In genomic region chr8:72590198-72590597, GRCm38 (mm10) we compare ENCODE assay signal across 8 mouse cellular contexts. TPM values are rescaled to one million over a fixed set of nuclear protein-coding genes. Genes with fewer than 3 reads are reported as not detected.
DNase-seq lines count a peak whose midpoint lies in the region; ATAC-seq and TF ChIP-seq lines count a peak whose summit lies in the region.

No protein-coding gene starts in this region.

- WGBS in liver, adult 2 months, result 59% methylated on average over 2 of the region's 2 CpGs
- WGBS in liver, embryonic 11.5 days, result 47% methylated on average over 2 of the region's 2 CpGs

- no peaks in the 10 kb centered on the region for H3K27me3 ChIP-seq in liver, adult 2 months (ENCODE audit: control insufficient read depth, insufficient read depth, low read length)
- no peaks in the 10 kb centered on the region for H3K27me3 ChIP-seq in liver, embryonic 11.5 days (replicated peaks; ENCODE audit: control insufficient read depth, insufficient read depth, low read length)

- H3K9me3 ChIP-seq in liver, embryonic 11.5 days (ENCODE audit: control insufficient read depth, low read length), result no peaks in the 10 kb centered on the region

- no peak for TF ChIP-seq POLR2A in liver, adult 2 months (IDR thresholded peaks at IDR 0.05; ENCODE audit: extremely low read depth, insufficient read depth, low read length)

- peak; percentile 19 for DNase-seq in embryo, embryonic 11 days
- DNase-seq in embryo, embryonic 9.5 days (ENCODE audit: extremely low spot score), result no peak
- peak; percentile 23 for DNase-seq in liver, adult 2 months (ENCODE audit: extremely low read depth, low read depth, low spot score)
- DNase-seq in liver, embryonic 11.5 days (ENCODE audit: low spot score), result no peak
- peak; percentile 46 for DNase-seq in c-Kit-positive CD71-positive TER-119-positive erythroid progenitor cells, embryonic 14.5 days (ENCODE audit: low spot score)
- no peak for DNase-seq in gastrocnemius, adult 8-10 months (ENCODE audit: low spot score in 2 of 2)
- DNase-seq in adrenal gland, postnatal 25 days, result no peak

- H3K36me3 ChIP-seq in liver, adult 2 months (ENCODE audit: control insufficient read depth, insufficient read depth, low read length), result no peaks in the 10 kb centered on the region
- H3K36me3 ChIP-seq in liver, embryonic 11.5 days (ENCODE audit: control insufficient read depth, insufficient read depth, low read length), result no peaks in the 10 kb centered on the region

- H3K4me3 ChIP-seq in liver, adult 2 months (ENCODE audit: insufficient read depth, low read depth, low read length), result no peak overlapping the region
- no peak overlapping the region for H3K4me3 ChIP-seq in liver, embryonic 11.5 days (ENCODE audit: low read depth, low read length)

- no peak overlapping the region for H3K27ac ChIP-seq in liver, adult 2 months (replicated peaks; ENCODE audit: insufficient read depth, low read depth, low read length)
- H3K27ac ChIP-seq in liver, embryonic 11.5 days (ENCODE audit: low read depth, low read length), result no peak overlapping the region

- ATAC-seq in liver, embryonic 11.5 days (replicated peaks; ENCODE audit: low FRiP score), result no peak
- peak; percentile 90 for ATAC-seq in megakaryocyte, adult 5-6 weeks (ENCODE audit: poor library complexity, severe bottlenecking)

- H3K4me1 ChIP-seq in liver, adult 2 months (ENCODE audit: control insufficient read depth, insufficient read depth, low read length), result no peaks in the 10 kb centered on the region
- H3K4me1 ChIP-seq in liver, embryonic 11.5 days (replicated peaks; ENCODE audit: control insufficient read depth, insufficient read depth, low read length), result no peaks in the 10 kb centered on the region

- H3K9ac ChIP-seq in liver, adult 2 months (ENCODE audit: low read depth, low read length), result no peak overlapping the region
- H3K9ac ChIP-seq in liver, embryonic 11.5 days (ENCODE audit: low read depth, low read length), result no peak overlapping the region

- TF ChIP-seq CTCF in liver, adult 2 months (IDR thresholded peaks at IDR 0.05; ENCODE audit: low read depth, low read length), result 0 out of 2 replicates have a peak, but pooled peaks have one; percentile 17

- no peaks in the 10 kb centered on the region for H3K79me2 ChIP-seq in liver, adult 2 months (ENCODE audit: control insufficient read depth, insufficient read depth, low read length)

- no peak overlapping the region for H3K4me2 ChIP-seq in liver, embryonic 11.5 days

RNA-seq across cellular contexts. Expression of gene Tmem38a, which starts 18.3 kb away (rescaled TPM):
- total RNA-seq in liver, adult 2 months (2014; rRNA removed), result 2.6 and 2.7 TPM in 2 replicates
- 3.0 and 3.5 TPM in 2 replicates for polyA plus RNA-seq in liver, adult 2 months (2012; rRNA removed)
- polyA plus RNA-seq in liver, embryonic 11.5 days (2014; fragmentation: Nextera tagmentation; extraction: Ambion mirVana), result 4.4 and 4.6 TPM in 2 replicates
- total RNA-seq in megakaryocyte, adult 5-6 weeks (2015), result 3.7 and 5.6 TPM in 2 replicates
- total RNA-seq in megakaryocyte, adult 5-6 weeks (2017), result 3.8 and 5.0 TPM in 2 replicates
- 1,000 to 10,000 TPM; 1,273 to 1,305 (median 1,290) TPM for total RNA-seq in gastrocnemius, adult 8-10 months (2022)
- total RNA-seq in adrenal gland, postnatal 25 days (2021), result 7.5 and 11.7 TPM in 2 replicates

RNA-seq across cellular contexts. Expression of gene Smim7, which starts 19.3 kb away (rescaled TPM):
- 32.4 and 33.4 TPM in 2 replicates for total RNA-seq in liver, adult 2 months (2014; rRNA removed)
- polyA plus RNA-seq in liver, adult 2 months (2012; rRNA removed), result 22.6 and 26.0 TPM in 2 replicates
- 77.9 and 78.0 TPM in 2 replicates for polyA plus RNA-seq in liver, embryonic 11.5 days (2014; fragmentation: Nextera tagmentation; extraction: Ambion mirVana)
- total RNA-seq in megakaryocyte, adult 5-6 weeks (2015), result 48.7 and 55.8 TPM in 2 replicates
- 43.2 and 61.5 TPM in 2 replicates for total RNA-seq in megakaryocyte, adult 5-6 weeks (2017)
- 10 to 100 TPM; 69.1 to 77.1 (median 75.1) TPM for total RNA-seq in gastrocnemius, adult 8-10 months (2022)
- total RNA-seq in adrenal gland, postnatal 25 days (2021), result 103 and 131 TPM in 2 replicates

RNA-seq across cellular contexts. Expression of gene Med26, which starts 42.1 kb away (rescaled TPM):
- 1.3 and 1.8 TPM in 2 replicates for total RNA-seq in liver, adult 2 months (2014; rRNA removed)
- polyA plus RNA-seq in liver, adult 2 months (2012; rRNA removed), result 4.4 and 6.0 TPM in 2 replicates
- polyA plus RNA-seq in liver, embryonic 11.5 days (2014; fragmentation: Nextera tagmentation; extraction: Ambion mirVana), result 16.4 and 17.7 TPM in 2 replicates
- 6.6 and 6.8 TPM in 2 replicates for total RNA-seq in megakaryocyte, adult 5-6 weeks (2015)
- 4.2 and 4.7 TPM in 2 replicates for total RNA-seq in megakaryocyte, adult 5-6 weeks (2017)
- total RNA-seq in gastrocnemius, adult 8-10 months (2022), result 1 to 10 TPM; 6.5 to 8.3 (median 7.7) TPM
- total RNA-seq in adrenal gland, postnatal 25 days (2021), result 9.2 and 10.0 TPM in 2 replicates

RNA-seq across cellular contexts. Expression of gene Nwd1, which starts 56.3 kb away (rescaled TPM):
- not detected in 2 replicates for total RNA-seq in liver, adult 2 months (2014; rRNA removed)
- not detected in 2 replicates for polyA plus RNA-seq in liver, adult 2 months (2012; rRNA removed)
- polyA plus RNA-seq in liver, embryonic 11.5 days (2014; fragmentation: Nextera tagmentation; extraction: Ambion mirVana), result not detected in 2 replicates
- total RNA-seq in megakaryocyte, adult 5-6 weeks (2015), result 0.09 and 0.11 TPM in 2 replicates
- 0.55 and 0.61 TPM in 2 replicates for total RNA-seq in megakaryocyte, adult 5-6 weeks (2017)
- 1 to 10 TPM in 1 of 4 experiments, under 1 TPM in 3; 0.75 to 1.1 (median 0.82) TPM for total RNA-seq in gastrocnemius, adult 8-10 months (2022)
- total RNA-seq in adrenal gland, postnatal 25 days (2021), result 0.21 and 0.33 TPM in 2 replicates

Comparison
In these comparisons a context has a peak if more than half of its experiments do, and no peak if none do; other contexts are left out.
1. DNase-seq: peak in embryo, embryonic 11 days (single experiment), liver, adult 2 months (single experiment) and c-Kit-positive CD71-positive TER-119-positive erythroid progenitor cells, embryonic 14.5 days (single experiment); none in embryo, embryonic 9.5 days (single experiment), liver, embryonic 11.5 days (single experiment), gastrocnemius, adult 8-10 months (0 of 2) and adrenal gland, postnatal 25 days (single experiment).
2. RNA of gene Tmem38a, which starts 18.3 kb away (total RNA-seq): 1,273 to 1,305 TPM in gastrocnemius, adult 8-10 months; 7.5 to 11.7 TPM in adrenal gland, postnatal 25 days, 3.7 to 5.6 TPM in megakaryocyte, adult 5-6 weeks and 2.6 to 2.7 TPM in liver, adult 2 months; every median in the first group is over 100 times any median in the second.